Mouse (Mus musculus) neural tube, embryonic 14.5 days (tissue): ENCODE results near the gene Eif5a2. TPM values are rescaled to one million over a fixed set of nuclear protein-coding genes. Genes with fewer than 3 reads are reported as not detected.
A peak's percentile ranks its signal among the peaks of the same experiment; 100 is the strongest.
"Not testable (repeated sequence)": the region's sequence is repeated elsewhere in the genome, so short reads cannot be mapped to it uniquely, and the experiment has no call there.

Experiments
- ATAC-seq: fragments of 200-750 bp; cut with Nextera tagmentation; 2 replicates; pipeline ENCODE4 v1.8.0; 2017; ENCODE audit warnings: low read depth, mild to moderate bottlenecking, moderate TSS enrichment, moderate library complexity
- H3K27ac ChIP-seq: fragments of 300-500 bp; sonication (generic); 2 replicates; pipeline ENCODE4 v1.5.1; 2014; ENCODE audit warnings: low read depth, mild to moderate bottlenecking, control low read depth, low read length, moderate library complexity, mixed read lengths
- H3K27me3 ChIP-seq: fragments of 300-500 bp; sonication (generic); 2 replicates; pipeline ENCODE4 v1.6.1; 2014; ENCODE audit warnings: low read length; ENCODE audit not compliant: control insufficient read depth, insufficient read depth
- H3K36me3 ChIP-seq: fragments of 300-500 bp; sonication (generic); 2 replicates; pipeline ENCODE4 v1.6.1; 2014; ENCODE audit warnings: low read length, mixed read lengths; ENCODE audit not compliant: control insufficient read depth, insufficient read depth
- H3K4me1 ChIP-seq: fragments of 300-500 bp; sonication (generic); 2 replicates; pipeline ENCODE4 v1.6.1; 2014; ENCODE audit warnings: low read length; ENCODE audit not compliant: control insufficient read depth, insufficient read depth
- H3K4me2 ChIP-seq: fragments of 300-500 bp; sonication (generic); 2 replicates; pipeline ENCODE4 v1.6.1; 2014; ENCODE audit warnings: mild to moderate bottlenecking, low read depth, low read length, control low read depth
- H3K4me3 ChIP-seq: fragments of 300-500 bp; sonication (generic); 2 replicates; pipeline ENCODE4 v1.5.1; 2014; ENCODE audit warnings: low read depth, low read length, control low read depth, mixed read lengths
- H3K9ac ChIP-seq: fragments of 300-500 bp; sonication (generic); replicated peaks from 2 replicates; pipeline ENCODE4 v1.6.1; 2014; ENCODE audit warnings: low read depth, mild to moderate bottlenecking, control low read depth, low read length, mixed read lengths
- H3K9me3 ChIP-seq: fragments of 300-500 bp; sonication (generic); 2 replicates; pipeline ENCODE4 v1.6.1; 2016; ENCODE audit warnings: low read length; ENCODE audit not compliant: control insufficient read depth
- WGBS: fragments of 180-500 bp; shearing (Covaris S2); extraction: QIAGEN DNeasy Blood & Tissue Kit; methylation state at CpG from one replicate; pipeline ENCODE4 v1.1.7; 2014; 5-methylcytosine and 5-hydroxymethylcytosine counted together
- polyA plus RNA-seq: library from polyadenylated mRNA; unstranded; fragments of >200 nt; fragmentation: Nextera tagmentation; extraction: Ambion mirVana; gene quantifications from 2 replicates; pipeline ENCODE4 v1.2.1, GENCODE M21; 2014

The Eif5a2 gene
- polyA plus RNA-seq, 1 experiment from 2014 or later: 13.6 TPM

DNA sequence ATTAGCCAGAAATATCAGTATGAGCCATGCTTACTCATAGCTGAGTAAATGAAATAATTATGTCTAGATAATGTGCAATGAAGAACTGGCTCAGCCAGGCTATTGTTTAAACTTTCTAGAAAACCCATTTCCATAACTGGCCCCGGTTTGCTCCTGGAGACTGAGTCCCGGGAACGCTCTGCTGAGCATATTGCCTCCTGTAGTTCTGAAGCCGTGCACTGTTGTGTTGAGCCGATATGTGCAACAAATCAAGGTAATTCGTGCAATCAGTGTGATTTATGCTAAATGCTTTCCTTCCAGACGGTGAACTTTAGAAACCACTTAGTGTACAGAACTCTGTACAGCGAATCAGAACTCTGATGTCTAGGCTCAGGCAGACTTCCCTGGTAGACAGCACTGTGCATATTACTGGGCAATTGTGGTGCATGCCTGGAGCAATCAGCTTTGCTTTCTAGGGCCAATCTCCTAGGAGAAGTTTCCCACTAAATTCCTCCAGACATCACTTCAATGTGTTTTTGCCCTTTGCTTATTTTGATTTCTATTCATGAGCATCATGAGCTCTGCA is 19.8 kb upstream of the Eif5a2 start:
- 34% methylated on average over 8 of the region's 8 CpGs for WGBS

DNA sequence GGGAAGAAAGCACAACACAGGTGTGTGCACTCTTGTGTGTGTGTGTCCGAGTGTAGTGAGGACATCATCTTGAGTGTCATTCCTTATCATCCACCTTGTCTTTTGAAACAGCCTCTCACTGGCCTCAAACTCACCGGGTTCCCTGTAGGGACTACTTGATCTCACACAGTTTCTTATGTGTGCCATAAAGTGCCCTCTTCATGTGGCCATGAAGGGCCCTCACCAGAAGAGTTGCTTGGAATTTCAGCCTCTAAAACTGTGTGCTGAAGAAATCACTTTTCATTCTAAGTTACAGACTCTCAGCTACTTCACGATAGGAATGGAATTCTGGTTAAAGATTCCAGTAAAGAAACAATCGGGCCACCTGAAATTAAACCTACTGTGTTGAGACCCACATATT is 14.1 kb upstream of the Eif5a2 start:
- no peaks in the 10 kb centered on the region for H3K9me3 ChIP-seq
- H3K27me3 ChIP-seq: no peaks in the 10 kb centered on the region
- no peak overlapping the region for H3K4me3 ChIP-seq
- 92% methylated on average over 4 of the region's 4 CpGs for WGBS
- no peaks in the 10 kb centered on the region for H3K36me3 ChIP-seq
- ATAC-seq: no peak
- no peak overlapping the region for H3K4me2 ChIP-seq
- no peak overlapping the region for H3K9ac ChIP-seq
- no peaks in the 10 kb centered on the region for H3K4me1 ChIP-seq
- no peak overlapping the region for H3K27ac ChIP-seq

More for the DNA sequence above, 19.8 kb upstream of the Eif5a2 start:
- Histone ChIP-seq H3K4me2 (no peak overlapping the region), H3K9ac (no peak overlapping the region), H3K36me3 (no peaks in the 10 kb centered on the region), H3K27me3 (no peaks in the 10 kb centered on the region), H3K4me3 (no peak overlapping the region), H3K4me1 (0 out of 2 replicates have a peak, but pooled peaks cover 2% of the 10 kb centered on the region), H3K9me3 (no peaks in the 10 kb centered on the region), H3K27ac (no peak overlapping the region)
- peak; percentile 63; the same call in 1 of the 2 replicates for ATAC-seq

GRCm38 (mm10) chr3:28768222-28768621 is 12.9 kb upstream of the Eif5a2 start:
- Histone ChIP-seq H3K36me3 (no peaks in the 10 kb centered on the region), H3K4me2 (no peak overlapping the region), H3K27ac (no peak overlapping the region), H3K4me3 (no peak overlapping the region), H3K9me3 (no peaks in the 10 kb centered on the region), H3K4me1 (no peaks in the 10 kb centered on the region), H3K9ac (no peak overlapping the region), H3K27me3 (no peaks in the 10 kb centered on the region)
- 52% methylated on average over 3 of the region's 3 CpGs for WGBS
- ATAC-seq: no peak

DNA sequence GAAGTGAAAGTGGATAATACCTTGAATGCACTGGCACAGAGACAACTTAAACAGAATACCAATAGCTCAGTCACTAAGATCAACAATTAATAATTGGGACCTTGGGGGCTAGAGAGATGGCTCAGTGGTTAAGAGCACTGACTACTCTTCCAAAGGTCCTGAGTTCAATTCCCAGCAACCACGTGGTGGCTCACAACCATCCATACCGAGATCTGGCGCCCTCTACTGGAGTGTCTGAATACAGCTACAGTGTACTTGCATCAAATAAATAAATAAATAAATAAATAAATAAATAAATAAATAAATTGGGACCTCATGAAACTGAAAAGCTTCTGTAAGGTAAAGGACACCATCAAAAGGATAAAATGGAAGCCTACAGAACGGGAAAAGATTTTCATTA is 8.2 kb upstream of the Eif5a2 start:
- H3K27ac ChIP-seq, H3K9ac ChIP-seq, H3K27me3 ChIP-seq, H3K9me3 ChIP-seq, H3K4me1 ChIP-seq, H3K36me3 ChIP-seq, H3K4me2 ChIP-seq, ATAC-seq, H3K4me3 ChIP-seq: not testable (repeated sequence)
- 71% methylated on average over 4 of the region's 4 CpGs for WGBS

DNA sequence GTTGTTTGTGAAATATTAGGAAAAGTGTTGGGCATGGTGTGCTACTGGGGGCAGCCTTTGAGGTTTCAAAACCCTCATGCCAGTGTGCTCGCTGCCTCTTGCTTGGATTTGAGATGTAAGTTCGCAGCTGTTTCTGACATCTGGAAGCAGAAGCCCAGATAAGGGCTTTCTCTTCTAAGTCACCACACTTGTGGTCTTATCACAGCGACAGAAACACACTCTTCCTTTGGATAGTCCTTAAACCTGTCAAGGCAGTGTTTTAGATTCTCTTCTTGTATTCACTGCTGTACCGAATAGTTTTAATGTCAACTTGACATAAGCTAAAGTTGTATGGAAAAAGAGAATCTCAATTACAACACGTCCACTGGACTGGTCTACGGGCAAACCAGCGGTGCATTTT is 5.7 kb upstream of the Eif5a2 start:
- Histone ChIP-seq H3K4me2 (no peak overlapping the region), H3K27ac (no peak overlapping the region), H3K4me3 (no peak overlapping the region), H3K27me3 (no peaks in the 10 kb centered on the region), H3K9ac (no peak overlapping the region), H3K9me3 (no peaks in the 10 kb centered on the region), H3K4me1 (no peaks in the 10 kb centered on the region), H3K36me3 (no peaks in the 10 kb centered on the region)
- ATAC-seq: no peak
- WGBS: 95% methylated on average over 7 of the region's 7 CpGs

GRCm38 (mm10) chr3:28775958-28776357 is 5.1 kb upstream of the Eif5a2 start:
- Histone ChIP-seq H3K4me2 (no peak overlapping the region), H3K36me3 (no peaks in the 10 kb centered on the region), H3K9me3 (no peaks in the 10 kb centered on the region), H3K27ac (no peak overlapping the region), H3K27me3 (no peaks in the 10 kb centered on the region), H3K9ac (no peak overlapping the region), H3K4me3 (no peak overlapping the region), H3K4me1 (no peaks in the 10 kb centered on the region)
- 90% methylated on average over 1 of the region's 1 CpGs for WGBS
- ATAC-seq: no peak

DNA sequence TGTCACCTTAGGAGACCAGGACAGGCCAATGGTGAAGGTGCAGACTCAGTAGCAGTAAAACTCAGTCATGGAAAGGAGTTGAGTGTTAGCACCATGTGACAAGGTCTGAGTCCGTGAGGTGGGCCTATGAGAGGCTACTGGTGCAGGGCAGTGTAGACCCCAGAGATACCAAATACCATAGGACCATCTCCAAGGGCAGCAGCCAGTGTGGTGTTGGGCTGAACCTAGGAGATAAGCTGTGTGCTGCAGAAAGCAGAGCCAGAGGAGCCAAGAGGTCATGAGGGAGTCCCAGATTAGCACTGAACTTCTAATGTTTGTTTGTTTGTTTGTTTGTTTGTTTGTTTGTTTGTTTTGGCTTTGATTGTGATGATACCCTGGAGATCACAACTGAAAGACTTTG is 4.6 kb upstream of the Eif5a2 start:
- Histone ChIP-seq H3K27me3 (no peaks in the 10 kb centered on the region), H3K36me3 (no peaks in the 10 kb centered on the region), H3K27ac (no peak overlapping the region), H3K9ac (no peak overlapping the region), H3K4me3 (no peak overlapping the region), H3K4me1 (no peaks in the 10 kb centered on the region), H3K9me3 (no peaks in the 10 kb centered on the region), H3K4me2 (no peak overlapping the region)
- 78% methylated on average over 1 of the region's 1 CpGs for WGBS
- no peak for ATAC-seq

DNA sequence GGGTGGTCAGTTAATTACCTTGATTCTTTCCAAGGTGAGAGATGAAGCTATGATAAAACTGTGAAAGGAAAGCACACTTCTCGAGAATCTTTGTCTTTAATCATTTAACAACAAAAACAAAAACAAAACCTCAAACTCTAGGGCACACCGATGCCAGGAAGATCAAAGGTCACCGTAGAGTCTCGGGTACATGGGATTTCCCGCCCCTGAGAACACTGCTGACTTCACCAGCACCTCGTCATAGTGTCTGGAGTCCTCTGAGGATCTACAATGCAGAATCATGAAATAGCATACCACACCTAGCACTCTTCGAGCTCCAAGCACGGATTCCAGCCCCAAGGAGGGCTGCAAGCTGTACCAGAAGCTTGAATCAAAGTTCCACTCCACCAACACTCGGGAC is 565 bp upstream of the Eif5a2 start:
- peak; percentile 32; the same call in 1 of the 2 replicates for ATAC-seq
- H3K9ac ChIP-seq: no peak overlapping the region
- 79% methylated on average over 9 of the region's 9 CpGs for WGBS
- H3K4me3 ChIP-seq: peak overlapping the region; percentile 77
- H3K27ac ChIP-seq: no peak overlapping the region
- no peaks in the 10 kb centered on the region for H3K36me3 ChIP-seq
- H3K27me3 ChIP-seq: no peaks in the 10 kb centered on the region
- no peaks in the 10 kb centered on the region for H3K4me1 ChIP-seq
- H3K9me3 ChIP-seq: no peaks in the 10 kb centered on the region
- peak overlapping the region; percentile 97 for H3K4me2 ChIP-seq

DNA sequence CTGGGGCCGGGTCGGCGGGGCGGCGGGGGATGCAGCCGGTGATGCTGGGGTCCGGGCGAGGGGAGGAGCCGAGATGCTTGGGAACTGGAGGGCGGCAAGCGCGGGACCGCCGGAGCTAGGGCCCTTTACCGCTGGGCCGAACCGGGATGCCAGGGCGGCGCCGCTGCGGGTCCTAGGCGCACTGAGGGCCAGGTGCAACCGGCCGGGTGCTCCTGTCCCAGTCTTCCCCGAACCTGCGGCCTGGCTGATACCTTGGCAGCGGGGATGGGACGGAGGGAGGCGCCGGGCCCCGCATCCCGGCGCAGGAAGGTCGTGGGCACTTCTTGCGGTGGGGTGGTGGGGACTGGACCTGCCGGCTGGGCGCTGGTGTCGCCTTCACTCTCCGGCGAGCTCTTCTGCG is 346 bp downstream of the Eif5a2 start:
- WGBS: 0% methylated on average over 27 of the region's 41 CpGs
- no peak for ATAC-seq
- Histone ChIP-seq H3K4me3 (peak overlapping the region; percentile 77), H3K27me3 (no peaks in the 10 kb centered on the region), H3K36me3 (no peaks in the 10 kb centered on the region), H3K9ac (peak overlapping the region; percentile 66), H3K9me3 (no peaks in the 10 kb centered on the region), H3K4me1 (no peaks in the 10 kb centered on the region), H3K27ac (no peak overlapping the region), H3K4me2 (peak overlapping the region; percentile 97)
